Mouse (Mus musculus) cerebellum, adult 2 months (tissue): ENCODE data around the gene Brip1. TPM values are rescaled to one million over a fixed set of nuclear protein-coding genes. Genes with fewer than 3 reads are reported as not detected.

ENCODE experiments used
- DNase-seq, 2 experiments: peaks; one replicate each; pipeline ENCODE4 v3.0.0; 2021
- H3K27ac ChIP-seq: fragments of 200-500 bp; 2 replicates; pipeline ENCODE4 v1.5.1; 2012; ENCODE audit warnings: low read length, control low read depth, inconsistent platforms; ENCODE audit not compliant: insufficient read depth
- H3K27me3 ChIP-seq: fragments of 200-500 bp; 2 replicates; pipeline ENCODE4 v1.6.1; 2012; ENCODE audit warnings: inconsistent platforms, mild to moderate bottlenecking, low read length, moderate library complexity; ENCODE audit not compliant: control insufficient read depth, insufficient read depth
- H3K4me1 ChIP-seq: fragments of 200-500 bp; 2 replicates; pipeline ENCODE4 v1.6.1; 2011; ENCODE audit warnings: low read length; ENCODE audit not compliant: control insufficient read depth, insufficient read depth
- H3K4me3 ChIP-seq: fragments of 200-500 bp; replicated peaks from 2 replicates; pipeline ENCODE3; 2011; ENCODE audit warnings: mild to moderate bottlenecking, low read depth, low read length, control low read depth; ENCODE audit not compliant: insufficient read depth
- CTCF ChIP-seq: fragments of 200-500 bp; IDR thresholded peaks from 2 replicates; pipeline ENCODE4 v1.5.1; 2011; ENCODE audit warnings: low read depth, mild to moderate bottlenecking, control low read depth, low read length, moderate library complexity, borderline replicate concordance; ENCODE audit not compliant: insufficient read depth
- POLR2A ChIP-seq: fragments of 200-500 bp; IDR thresholded peaks from 2 replicates; pipeline ENCODE4 v1.6.1; 2011; ENCODE audit warnings: low read length, control low read depth, borderline replicate concordance; ENCODE audit not compliant: insufficient read depth
- WGBS: fragments of 180-500 bp; shearing (Covaris S2); methylation state at CpG from one replicate; pipeline ENCODE4 v1.1.7; 2018; 5-methylcytosine and 5-hydroxymethylcytosine counted together
- polyA plus RNA-seq: library from polyadenylated mRNA; depleted of rRNA; stranded (reverse); fragments of >200 nt; gene quantifications from 2 replicates; pipeline ENCODE4 v1.2.3, GENCODE M21; 2012; rRNA removed

Gene Brip1
- polyA plus RNA-seq, 1 experiment, result 0.03 TPM

- Histone ChIP-seq H3K27me3 (no peaks in the 10 kb centered on the region), H3K27ac (no peak overlapping the region), H3K4me3 (no peak overlapping the region), H3K4me1 (no peaks in the 10 kb centered on the region)
- no peak for DNase-seq
- WGBS, result 76% methylated on average over 2 of the region's 2 CpGs
- TF ChIP-seq POLR2A (no peak), CTCF (no peak)
These were observed 187.9 kb downstream of the Brip1 start for GRCm38 (mm10) chr11:86013087-86013486.

- DNase-seq, result no peak
- Histone ChIP-seq H3K27me3 (no peaks in the 10 kb centered on the region), H3K4me3 (no peak overlapping the region), H3K4me1 (no peaks in the 10 kb centered on the region), H3K27ac (no peak overlapping the region)
- WGBS, result 87% methylated on average over 4 of the region's 4 CpGs
- no peak for TF ChIP-seq POLR2A
- TF ChIP-seq CTCF, result no peak
These were observed 190.5 kb downstream of the Brip1 start for GRCm38 (mm10) chr11:86010458-86010857.

- H3K27ac ChIP-seq, result no peak overlapping the region
- no peaks in the 10 kb centered on the region for H3K4me1 ChIP-seq
- no peak for DNase-seq
- no peak overlapping the region for H3K4me3 ChIP-seq
- WGBS, result 45% methylated on average over 10 of the region's 10 CpGs
- no peaks in the 10 kb centered on the region for H3K27me3 ChIP-seq
- TF ChIP-seq CTCF (no peak), POLR2A (no peak)
These were observed 192.6 kb downstream of the Brip1 start for GRCm38 (mm10) chr11:86008211-86008905.

Other genes starting within 250 kb of the Brip1 start
- 13.9 and 15.7 TPM in 2 replicates for gene Ints2, start 56.4 kb upstream of the Brip1 start, polyA plus RNA-seq
- 21.4 and 23.6 TPM in 2 replicates for gene Med13, start 156.4 kb upstream of the Brip1 start, polyA plus RNA-seq